Mouse (Mus musculus) CD4-positive, CD25-positive, alpha-beta regulatory T cell, adult 4 months (primary cell): ENCODE results near the gene Ptpn1. TPM values are rescaled to one million over a fixed set of nuclear protein-coding genes. Genes with fewer than 3 reads are reported as not detected.
A peak's percentile ranks its signal among the peaks of the same experiment; 100 is the strongest.

Source experiments
- ATAC-seq: one replicate; pipeline ENCODE4 v1.8.0; 2017
- polyA plus RNA-seq, 2 experiments: library from polyadenylated mRNA; unstranded; fragments of 100-300 nt; shearing (Covaris generic); gene quantifications; one replicate each; pipeline ENCODE4 v1.2.1; 2017

Ptpn1 gene
- 100 to 1,000 TPM in 1 of 2 experiments, 10 to 100 TPM in 1; 99.2 to 126 TPM for polyA plus RNA-seq

- ATAC-seq = peak; percentile 89
Observed at GRCm38 (mm10) chr2:167931985-167932726, at the start of gene Ptpn1. Gene Ptpn1 (plus strand): TSS chr2:167932057.

DNA sequence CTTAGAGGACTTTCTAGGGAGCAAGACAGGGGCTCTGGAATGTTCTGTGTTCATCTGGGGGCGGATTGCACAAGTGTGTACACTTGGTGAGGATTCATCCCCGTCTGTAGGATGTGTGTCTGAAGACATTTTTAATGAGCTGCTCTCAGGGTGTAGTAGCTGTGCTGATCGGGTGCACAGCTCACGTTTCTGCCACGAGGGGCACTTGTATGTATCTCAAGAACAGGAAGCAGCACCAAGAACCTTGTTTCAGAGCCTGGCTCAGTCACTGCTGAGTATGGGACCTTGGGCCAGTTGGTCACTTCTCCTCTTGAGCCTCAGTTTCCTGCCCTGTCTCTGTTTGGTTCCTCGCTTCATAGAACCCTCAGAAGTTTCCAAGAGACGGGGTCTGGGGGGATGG is 45.4 kb upstream of the Ptpn1 start:
- no peak for ATAC-seq

GRCm38 (mm10) chr2:167887516-167888347 is 44.1 kb upstream of the Ptpn1 start:
- ATAC-seq = peak; percentile 71

GRCm38 (mm10) chr2:167888834-167889233 is 43.0 kb upstream of the Ptpn1 start:
- no peak for ATAC-seq

- no peak for ATAC-seq
Observed at GRCm38 (mm10) chr2:167889886-167890285, 42.0 kb upstream of the Ptpn1 start.

GRCm38 (mm10) chr2:167891908-167892307 is 39.9 kb upstream of the Ptpn1 start:
- ATAC-seq = peak; percentile 56

GRCm38 (mm10) chr2:167893680-167894079 is 38.2 kb upstream of the Ptpn1 start:
- ATAC-seq = no peak

DNA sequence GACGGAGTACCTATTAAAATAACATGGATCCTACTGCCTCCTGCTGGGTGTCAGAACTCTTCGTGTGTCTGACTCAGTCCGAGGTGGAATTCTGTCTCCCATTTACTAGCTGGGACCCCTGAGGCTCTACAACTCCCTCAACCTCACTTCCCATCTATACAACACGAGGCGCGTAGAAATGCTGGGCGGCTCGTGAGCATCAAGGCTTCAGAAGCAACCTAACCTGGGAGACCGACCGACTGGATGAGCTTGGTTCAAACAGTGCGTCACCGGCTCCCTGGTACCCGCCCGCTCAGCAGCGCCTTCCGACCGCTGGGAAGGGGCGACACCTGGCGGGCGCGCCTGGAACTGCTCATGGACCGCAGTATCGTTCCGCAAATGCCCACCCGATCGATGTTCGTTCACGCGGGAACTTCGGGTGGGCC is 36.9 kb upstream of the Ptpn1 start:
- peak; percentile 95 for ATAC-seq

- no peak for ATAC-seq
Observed at GRCm38 (mm10) chr2:167897896-167898295, 34.0 kb upstream of the Ptpn1 start.

GRCm38 (mm10) chr2:167899989-167900421 is 31.9 kb upstream of the Ptpn1 start:
- ATAC-seq = no peak

- no peak for ATAC-seq
Observed at GRCm38 (mm10) chr2:167902116-167902703, 29.6 kb upstream of the Ptpn1 start.

DNA sequence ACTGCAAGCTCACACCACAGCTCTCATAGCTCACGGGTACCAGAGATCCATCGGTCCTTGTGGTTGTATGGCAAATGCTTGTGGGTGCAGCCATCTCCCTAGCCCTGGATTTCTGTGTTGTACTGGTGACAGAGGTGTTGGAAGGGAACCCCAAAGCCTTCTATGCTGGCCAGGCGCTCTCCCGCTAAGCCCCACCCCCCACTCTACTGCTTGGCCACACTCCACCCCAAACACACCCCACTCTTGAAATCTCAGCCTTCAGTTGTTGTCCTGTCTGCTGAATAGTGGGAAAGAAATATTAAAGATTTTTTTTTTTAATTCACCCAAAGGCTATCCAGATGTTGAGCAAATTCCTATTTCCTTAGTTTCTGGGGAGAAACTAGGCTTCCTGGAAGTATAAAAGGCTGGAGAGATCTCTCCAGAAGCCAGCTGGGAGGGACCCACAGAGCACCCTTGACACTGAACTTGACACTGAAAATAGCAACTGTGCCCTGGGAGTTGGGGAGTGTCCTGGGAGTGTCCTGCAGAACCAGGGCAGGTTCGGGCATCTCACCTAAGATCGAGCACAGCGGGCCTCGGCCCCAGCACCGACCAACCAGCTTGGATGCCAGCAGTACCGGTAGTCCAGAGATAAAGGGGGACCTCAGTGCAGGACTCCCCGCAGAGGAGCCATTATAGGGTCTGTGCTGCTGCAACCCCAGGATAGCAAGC is 28.5 kb upstream of the Ptpn1 start:
- ATAC-seq = no peak

DNA sequence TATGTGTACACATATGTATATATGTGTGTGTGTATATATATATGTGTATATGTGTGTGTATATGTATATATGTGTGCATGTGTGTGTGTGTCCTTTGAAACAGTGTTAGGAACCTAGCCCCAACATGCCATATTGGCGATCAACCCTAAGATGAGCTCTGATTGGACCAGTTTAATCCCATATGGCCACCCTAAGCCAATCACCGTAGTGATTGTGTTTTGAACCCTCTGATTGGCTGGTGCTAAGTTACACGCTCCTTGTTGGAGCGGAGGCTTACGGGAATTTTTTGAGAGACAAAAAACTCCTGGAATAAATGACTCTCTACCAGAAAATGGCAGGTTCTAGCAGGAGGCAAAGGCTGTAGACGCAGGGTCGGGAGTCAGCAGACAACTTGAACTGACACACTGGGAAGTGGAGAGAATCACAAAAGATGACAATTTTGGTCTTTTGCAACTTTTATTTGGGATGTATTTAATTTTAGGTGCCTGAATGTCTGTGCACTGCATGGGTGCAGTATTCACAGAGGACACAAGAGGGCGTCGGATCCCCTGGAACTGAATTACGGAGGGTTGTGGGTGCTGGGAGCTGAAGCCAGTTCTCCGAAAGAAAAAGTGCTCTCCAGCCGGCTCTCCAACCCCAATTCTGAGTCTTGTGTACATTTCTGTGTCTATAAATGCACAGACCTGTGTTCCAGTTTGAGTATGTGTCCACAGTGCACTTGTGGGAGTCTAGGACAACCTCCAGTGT is 27.1 kb upstream of the Ptpn1 start:
- ATAC-seq = no peak

DNA sequence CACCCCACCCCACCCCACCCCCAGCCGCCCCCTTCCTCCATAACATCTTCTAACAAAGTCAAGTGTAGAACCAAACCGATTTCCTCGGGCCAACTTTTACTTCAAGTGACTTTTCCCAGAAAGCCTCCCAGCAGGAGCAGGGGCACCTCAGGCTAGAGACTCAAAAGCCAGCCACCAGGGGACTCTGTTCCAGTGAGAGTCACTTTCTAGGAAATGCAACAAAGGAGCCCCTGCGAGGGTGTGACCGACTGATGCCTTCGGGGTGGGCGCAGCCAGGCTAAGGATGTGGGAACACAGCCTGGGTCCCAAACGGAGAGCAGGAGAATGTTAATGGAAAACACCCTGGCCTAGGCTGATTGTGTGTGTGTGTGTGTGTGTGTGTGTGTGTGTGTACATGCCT is 26.3 kb upstream of the Ptpn1 start:
- no peak for ATAC-seq

- no peak for ATAC-seq
Observed at GRCm38 (mm10) chr2:167906729-167907128, 25.1 kb upstream of the Ptpn1 start.

GRCm38 (mm10) chr2:167909531-167910177 is 22.2 kb upstream of the Ptpn1 start:
- peak; percentile 37 for ATAC-seq

- peak; percentile 32 for ATAC-seq
Observed at GRCm38 (mm10) chr2:167910178-167910540, 21.7 kb upstream of the Ptpn1 start.

DNA sequence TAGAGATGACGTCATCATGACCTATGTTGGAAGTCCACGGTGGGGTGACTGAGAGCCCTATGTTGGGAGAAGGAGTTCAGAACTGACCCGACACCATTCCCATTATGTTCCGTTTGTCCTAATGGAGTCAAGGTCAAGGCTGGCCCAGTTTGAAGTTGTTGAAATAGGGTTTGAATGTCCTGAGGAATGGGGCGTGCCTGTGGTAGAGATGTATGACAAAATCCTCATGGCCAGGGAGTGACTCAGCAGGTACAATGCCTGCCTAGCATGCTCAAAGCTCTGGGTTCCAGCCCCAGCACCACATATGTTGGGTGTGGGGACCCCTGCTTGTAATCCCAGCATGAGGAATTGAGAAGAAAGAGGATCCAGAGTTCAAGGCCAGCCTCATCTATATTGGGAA is 20.3 kb upstream of the Ptpn1 start:
- ATAC-seq = no peak

DNA sequence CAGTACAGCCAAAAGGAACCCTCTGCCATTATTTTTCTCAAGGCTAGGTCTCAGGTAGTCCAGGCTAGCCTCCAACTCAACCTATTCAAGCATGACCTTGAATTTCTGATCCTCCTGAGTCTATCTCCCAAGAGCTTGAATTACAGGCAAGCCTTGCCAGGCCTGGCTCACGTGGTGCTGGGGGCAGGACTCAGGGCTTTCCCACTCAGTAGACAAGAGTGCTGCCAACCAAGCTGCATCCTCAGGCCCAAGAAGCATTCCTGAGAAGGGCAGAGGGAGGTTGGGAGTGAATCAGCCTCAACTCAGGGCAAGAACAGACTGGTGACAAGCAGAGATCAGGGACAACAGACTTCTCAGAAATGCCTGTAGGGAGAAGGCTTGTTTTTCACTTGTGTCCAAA is 12.8 kb upstream of the Ptpn1 start:
- ATAC-seq = no peak

GRCm38 (mm10) chr2:167920041-167920440 is 11.8 kb upstream of the Ptpn1 start:
- no peak for ATAC-seq

- no peak for ATAC-seq
Observed at GRCm38 (mm10) chr2:167920960-167921495, 10.8 kb upstream of the Ptpn1 start.
